Mouse (Mus musculus) G1E (cell line): ENCODE measurements around the gene Slc35b2.

ENCODE experiments used
- CTCF ChIP-seq: IDR thresholded peaks from 2 replicates; pipeline ENCODE4 v1.5.1; 2012; ENCODE audit warnings: low read depth, low read length, inconsistent platforms, mixed read lengths
- GATA1 ChIP-seq: IDR thresholded peaks from 2 replicates; pipeline ENCODE4 v1.6.1; 2012; ENCODE audit warnings: borderline replicate concordance, low read length, inconsistent platforms, mixed read lengths
- POLR2AphosphoS5 ChIP-seq: IDR thresholded peaks from 2 replicates; pipeline ENCODE4 v1.6.1; 2012; ENCODE audit warnings: low read depth, low read length, inconsistent platforms; ENCODE audit not compliant: insufficient replicate concordance

DNA sequence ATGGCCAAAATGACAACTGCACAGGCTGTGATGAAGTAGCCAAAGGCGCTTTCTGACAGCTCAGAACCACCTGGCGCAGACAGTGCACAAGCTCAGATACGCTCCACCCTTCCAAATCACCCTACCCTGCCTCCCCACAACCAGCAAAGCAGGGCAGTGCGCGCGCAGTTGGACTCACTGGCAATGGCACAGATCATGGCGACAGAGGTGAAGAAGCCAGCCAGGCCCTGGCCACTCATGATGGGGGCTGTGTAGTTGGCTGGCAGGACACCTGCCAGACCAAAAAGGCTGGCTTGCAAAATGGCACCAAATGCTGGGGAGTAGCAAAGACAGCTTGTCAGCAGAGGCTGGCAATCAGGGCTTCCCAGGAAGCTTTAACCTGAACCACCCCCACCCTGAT is 25.6 kb downstream of the Slc35b2 start:
- TF ChIP-seq CTCF (no peak), POLR2AphosphoS5 (no peak), GATA1 (no peak)
